Mouse (Mus musculus): ENCODE data around the gene Frem1.

- TF ChIP-seq POLR2A (IDR thresholded peaks at IDR 0.05; ENCODE audit: control insufficient read depth, low read depth, low read length) (no peak), CTCF (IDR thresholded peaks at IDR 0.05; ENCODE audit: control insufficient read depth, insufficient read depth, insufficient replicate concordance, low read depth, low read length) (no peak)
Observed at GRCm38 (mm10) chr4:82940680-82941079, 111.5 kb downstream of the Frem1 start.

Measured in testis, adult 2 months (tissue).